Mouse (Mus musculus) kidney, postnatal 4 days (tissue): ENCODE results near the gene Rgl2.
A peak's percentile ranks its signal among the peaks of the same experiment; 100 is the strongest.

Source experiments
- DNase-seq, 2 experiments: peaks; one replicate each; pipeline ENCODE4 v3.0.0; 2021; ENCODE audit warnings: mixed read lengths in 2 of 2

Gene Rgl2

DNA sequence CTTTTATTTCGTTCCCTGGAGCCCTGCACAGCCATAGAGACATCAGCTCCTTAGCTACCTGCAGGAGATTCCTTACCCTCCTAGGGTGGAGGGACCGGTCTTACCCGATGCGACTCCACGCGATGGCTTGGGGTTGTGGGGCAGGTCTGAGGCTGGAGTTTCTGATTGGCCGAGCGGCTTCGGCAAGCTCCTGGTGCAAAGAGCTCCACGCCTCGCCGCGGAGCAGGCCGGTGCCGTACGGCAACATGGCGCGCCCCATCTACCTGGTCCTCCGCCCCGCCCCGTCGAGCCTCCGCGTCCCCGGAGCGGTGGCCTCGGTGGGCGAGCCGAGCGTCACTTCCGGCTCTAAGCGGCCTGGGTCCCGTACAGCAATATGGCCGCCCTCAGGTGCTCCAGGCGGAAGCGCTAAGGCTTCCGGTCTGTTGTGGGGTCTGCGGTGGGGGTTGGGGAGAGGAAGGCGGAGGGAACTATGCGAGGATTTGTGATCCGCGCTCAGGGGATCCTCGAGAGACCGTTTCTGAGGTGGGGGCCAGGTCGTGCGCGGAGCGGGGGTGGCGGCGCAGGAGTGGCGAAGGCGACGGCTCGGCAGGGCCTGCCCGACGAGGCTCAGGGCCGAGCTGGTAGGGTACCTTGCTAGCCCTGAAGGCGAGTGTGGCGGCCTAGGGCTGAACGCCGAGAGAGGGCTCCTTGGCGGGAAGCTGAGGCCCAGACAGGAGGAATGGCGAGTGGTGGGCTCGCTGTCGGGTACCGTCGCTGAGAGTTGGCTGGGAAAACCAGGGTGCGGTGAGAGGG lies 20.1 kb upstream of the Rgl2 start, which contains the start of gene Daxx:
Gene Daxx, plus strand, starts transcription at position 338 of the 792 bp plus-strand sequence.
- peak; percentile 99 to 100 for DNase-seq

DNA sequence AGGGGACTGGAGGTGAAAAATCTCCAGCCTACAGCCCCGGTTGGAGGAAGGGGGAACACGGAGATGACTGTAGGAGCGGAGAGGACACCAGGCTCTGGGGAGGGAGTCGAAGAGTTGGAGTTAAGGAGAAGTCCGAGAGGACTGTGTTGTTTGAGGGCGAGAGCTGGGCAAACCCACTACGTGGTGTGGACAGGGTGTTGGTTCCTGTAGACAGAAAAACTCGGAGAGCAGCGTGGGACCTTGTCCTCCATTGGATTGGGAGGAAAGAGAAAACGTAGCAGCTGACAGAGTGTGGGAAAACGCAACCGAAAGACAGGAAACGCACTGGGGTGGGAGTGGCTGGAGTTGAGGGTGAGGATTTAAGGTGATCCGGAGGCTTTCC lies 19.5 kb upstream of the Rgl2 start:
- peak; percentile 55 to 70 for DNase-seq

DNA sequence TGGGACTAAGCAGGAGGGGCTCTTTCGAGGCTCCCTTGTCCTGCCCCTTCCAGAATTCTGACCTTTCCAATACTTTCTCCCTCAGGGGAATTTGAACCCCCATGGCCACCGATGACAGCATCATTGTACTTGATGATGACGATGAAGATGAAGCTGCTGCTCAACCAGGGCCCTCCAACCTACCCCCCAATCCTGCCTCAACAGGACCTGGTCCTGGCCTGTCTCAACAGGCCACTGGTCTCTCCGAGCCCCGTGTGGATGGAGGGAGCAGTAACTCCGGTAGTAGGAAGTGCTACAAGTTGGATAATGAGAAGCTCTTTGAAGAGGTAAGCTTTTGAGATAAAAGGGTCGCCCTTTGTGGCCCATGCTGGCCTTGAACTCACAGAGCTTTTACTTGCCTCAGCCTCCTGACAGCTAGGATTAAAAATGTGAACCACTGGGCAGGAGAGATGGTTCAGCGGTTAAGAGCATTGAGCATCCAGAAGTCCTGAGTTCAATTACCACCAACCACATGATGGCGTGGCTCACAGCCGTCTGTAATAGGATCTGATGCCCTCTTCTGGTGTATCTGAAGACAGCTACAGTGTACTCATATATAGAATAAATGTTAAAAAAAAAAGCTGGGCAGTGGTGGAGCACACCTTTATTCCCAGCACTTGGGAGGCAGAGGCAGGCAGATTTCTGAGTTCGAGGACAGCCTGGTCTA lies 18.8 kb upstream of the Rgl2 start:
- no peak for DNase-seq

DNA sequence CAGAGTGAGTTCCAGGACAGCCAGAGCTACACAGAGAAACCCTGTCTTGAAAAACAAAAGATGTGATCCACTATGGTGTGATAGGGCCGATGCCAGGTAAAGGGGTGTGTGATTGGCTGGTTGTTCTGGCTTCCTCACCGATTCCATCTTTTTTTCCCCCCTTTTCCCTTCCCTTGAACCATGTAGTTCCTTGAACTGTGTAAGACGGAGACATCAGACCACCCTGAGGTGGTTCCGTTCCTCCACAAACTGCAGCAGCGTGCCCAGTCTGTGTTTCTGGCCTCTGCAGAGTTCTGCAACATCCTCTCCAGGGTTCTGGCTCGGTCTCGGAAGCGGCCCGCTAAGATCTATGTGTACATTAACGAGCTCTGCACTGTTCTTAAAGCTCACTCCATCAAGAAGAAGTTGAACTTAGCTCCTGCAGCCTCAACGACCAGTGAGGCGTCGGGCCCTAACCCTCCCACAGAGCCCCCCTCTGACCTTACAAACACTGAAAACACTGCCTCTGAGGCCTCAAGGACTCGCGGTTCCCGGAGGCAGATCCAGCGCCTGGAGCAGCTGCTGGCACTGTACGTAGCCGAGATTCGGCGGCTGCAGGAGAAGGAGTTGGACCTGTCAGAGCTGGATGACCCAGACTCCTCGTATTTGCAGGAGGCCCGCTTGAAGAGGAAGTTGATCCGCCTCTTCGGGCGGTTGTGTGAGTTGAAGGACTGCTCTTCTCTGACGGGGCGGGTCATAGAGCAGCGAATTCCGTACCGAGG lies 18.1 kb upstream of the Rgl2 start:
- no peak for DNase-seq

DNA sequence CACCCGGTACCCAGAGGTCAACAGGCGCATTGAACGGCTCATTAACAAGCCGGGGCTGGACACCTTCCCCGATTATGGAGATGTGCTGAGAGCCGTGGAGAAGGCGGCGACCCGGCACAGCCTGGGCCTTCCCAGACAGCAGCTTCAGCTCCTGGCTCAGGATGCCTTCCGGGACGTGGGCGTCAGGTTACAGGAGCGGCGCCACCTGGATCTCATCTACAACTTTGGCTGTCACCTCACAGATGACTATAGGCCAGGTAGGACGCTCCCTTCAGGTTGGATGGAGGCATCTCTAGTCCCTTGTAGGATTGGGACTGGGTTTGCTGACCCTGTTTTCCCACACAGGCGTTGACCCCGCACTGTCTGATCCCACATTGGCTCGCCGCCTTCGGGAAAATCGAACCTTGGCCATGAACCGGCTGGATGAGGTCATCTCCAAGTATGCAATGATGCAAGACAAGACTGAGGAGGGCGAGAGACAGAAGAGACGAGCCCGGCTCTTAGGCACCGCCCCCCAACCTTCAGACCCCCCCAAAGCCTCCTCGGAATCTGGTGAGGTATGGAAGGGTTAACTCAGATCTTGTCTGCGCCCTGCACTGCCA lies 17.4 kb upstream of the Rgl2 start:
- no peak for DNase-seq

GRCm38 (mm10) chr17:33913264-33913663 lies 16.1 kb upstream of the Rgl2 start:
- no peak for DNase-seq

GRCm38 (mm10) chr17:33913905-33914304 lies 15.4 kb upstream of the Rgl2 start:
- no peak for DNase-seq

DNA sequence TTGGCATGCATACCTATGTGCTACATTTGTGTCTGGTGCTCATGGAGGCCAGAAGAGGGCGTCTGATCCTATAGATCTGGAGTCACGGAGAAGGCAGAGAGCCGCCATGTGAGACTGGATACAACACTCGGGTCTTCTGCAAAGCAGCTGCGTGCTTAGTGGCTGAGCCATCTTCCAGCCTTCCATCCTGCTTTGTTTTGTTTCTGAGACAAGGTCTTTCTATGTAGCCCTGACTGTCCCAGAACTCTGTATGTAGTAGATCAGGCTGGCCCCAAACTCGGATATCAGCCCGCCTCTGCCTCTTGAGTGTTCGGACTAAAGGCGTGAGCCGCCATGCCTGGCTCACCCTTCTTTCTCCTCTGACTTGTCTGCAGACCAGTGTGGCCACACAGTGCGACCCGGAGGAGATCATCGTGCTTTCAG lies 14.4 kb upstream of the Rgl2 start:
- no peak for DNase-seq

DNA sequence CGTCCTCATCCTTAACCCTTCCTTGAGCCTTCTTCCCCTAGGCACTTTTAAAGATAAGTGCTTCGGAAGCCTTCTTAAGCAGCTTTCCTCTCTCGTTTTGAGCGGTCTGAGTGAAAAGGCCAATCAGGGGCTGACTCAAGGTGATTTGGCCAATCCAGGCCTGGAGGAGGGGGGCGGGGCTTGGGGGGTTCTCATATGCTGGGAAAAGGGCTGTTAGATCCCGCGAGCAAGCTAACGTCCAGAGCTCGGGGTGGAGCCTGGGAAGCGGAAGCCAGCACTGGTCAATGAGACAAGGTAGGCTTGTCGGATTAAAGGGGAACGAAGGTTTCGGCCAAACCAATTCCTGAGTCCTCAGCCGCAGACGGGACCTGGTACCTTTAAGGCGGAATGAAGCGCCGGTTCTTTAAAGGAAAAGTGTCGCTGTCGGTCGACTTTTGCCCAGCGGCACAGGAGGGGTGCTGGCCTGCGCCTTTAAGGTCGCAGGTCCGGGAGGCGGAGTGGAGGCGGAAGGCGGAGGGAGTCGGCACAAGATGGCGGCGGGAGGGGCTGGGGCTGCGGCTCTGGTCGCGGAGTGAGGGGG lies 13.6 kb upstream of the Rgl2 start, which contains the start of the genes Tapbp and Zbtb22:
Gene Tapbp, plus strand, starts transcription at position 229 of the 580 bp plus-strand sequence.
Gene Zbtb22, plus strand, starts transcription at position 234 of the 580 bp plus-strand sequence.
- peak; percentile 97 to 99 for DNase-seq

DNA sequence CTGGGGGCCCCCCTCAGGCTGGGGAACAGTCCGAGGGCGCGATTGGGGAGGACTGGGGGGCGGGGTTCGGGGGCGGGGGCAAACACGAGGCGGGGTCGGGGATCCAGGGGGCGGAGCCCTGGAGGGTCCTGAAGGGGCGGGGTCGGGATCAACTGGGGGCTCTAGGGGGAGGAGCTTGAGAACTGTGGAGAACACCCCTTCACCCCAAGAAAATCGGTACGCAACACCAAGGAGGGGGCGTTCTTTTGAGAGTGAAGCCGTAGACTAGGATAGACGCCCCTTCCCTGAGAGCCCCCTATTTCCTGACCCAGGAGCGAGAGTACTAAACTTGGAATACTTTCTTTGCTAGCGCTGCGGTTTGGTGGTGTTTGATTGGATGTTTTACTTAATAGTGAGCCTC lies 13.0 kb upstream of the Rgl2 start:
- DNase-seq: no peak

GRCm38 (mm10) chr17:33916847-33917655 lies 12.3 kb upstream of the Rgl2 start:
- DNase-seq: peak in 1 of 2 experiments; percentile 41

DNA sequence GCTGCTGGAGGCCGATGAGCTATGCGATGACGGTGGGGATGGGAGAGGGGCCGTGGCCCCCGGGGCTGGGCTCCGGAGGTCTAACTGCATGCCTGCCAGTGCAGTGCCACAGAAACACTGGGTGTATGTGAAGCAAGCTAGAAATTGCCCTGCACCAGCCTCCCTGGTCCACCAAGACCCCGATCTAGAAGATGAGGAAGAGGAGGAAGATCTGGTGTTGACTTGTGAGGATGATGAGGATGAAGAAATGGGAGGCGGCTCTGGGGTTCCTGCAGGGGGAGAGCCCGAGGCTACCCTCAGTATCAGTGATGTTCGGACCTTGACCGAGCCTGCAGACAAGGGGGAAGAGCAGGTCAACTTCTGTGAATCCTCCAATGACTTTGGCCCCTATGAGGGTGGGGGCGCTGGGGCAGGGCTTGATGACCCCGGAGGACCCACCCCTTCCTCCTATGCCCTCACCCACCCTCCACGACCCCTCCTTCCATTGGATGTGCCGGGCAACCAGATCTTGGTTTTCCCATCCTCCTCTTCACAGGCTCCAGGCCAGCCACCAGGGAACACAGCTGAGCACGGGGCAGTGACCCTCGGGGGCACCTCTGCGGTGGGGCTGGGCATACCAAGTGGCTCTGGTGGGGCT lies 11.6 kb upstream of the Rgl2 start:
- DNase-seq: no peak

DNA sequence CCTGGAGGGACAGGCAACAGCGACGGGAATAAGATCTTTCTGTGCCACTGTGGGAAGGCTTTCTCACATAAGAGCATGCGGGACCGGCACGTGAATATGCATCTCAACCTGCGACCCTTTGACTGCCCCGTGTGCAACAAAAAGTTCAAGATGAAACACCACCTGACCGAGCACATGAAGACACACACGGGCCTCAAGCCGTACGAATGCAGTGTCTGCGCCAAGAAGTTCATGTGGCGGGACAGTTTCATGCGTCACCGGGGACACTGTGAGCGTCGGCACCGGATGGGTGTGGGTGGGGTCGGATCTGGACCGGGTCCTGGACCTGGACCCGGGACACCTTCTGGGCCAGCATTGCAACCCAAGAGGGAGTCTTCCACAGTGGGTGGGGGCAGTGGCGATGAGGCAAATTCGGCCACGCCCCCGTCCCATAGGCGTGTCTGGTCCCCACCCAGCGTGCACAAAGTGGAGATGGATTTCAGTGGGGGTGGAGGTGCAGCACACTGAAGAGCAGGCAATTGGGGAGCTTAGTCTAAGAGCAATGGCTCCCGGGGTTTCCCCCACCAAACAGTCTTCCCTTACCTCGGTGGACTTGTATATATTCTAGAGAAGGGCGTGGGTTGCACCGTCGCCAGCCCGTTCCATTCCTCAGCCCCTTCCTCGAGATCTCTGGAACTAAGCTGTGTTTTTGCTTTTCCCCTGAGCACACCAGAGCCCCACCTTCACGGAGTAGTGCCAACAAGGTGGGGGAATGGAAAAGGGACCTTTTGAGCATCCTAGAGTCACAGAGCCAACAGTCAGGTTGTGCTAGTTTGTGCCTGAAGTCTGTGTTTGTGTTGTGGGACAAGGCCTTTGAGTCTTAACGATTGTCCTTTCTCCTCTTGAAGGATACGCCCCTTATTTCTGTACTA lies 10.8 kb upstream of the Rgl2 start:
- peak; percentile 30 to 37 for DNase-seq

DNA sequence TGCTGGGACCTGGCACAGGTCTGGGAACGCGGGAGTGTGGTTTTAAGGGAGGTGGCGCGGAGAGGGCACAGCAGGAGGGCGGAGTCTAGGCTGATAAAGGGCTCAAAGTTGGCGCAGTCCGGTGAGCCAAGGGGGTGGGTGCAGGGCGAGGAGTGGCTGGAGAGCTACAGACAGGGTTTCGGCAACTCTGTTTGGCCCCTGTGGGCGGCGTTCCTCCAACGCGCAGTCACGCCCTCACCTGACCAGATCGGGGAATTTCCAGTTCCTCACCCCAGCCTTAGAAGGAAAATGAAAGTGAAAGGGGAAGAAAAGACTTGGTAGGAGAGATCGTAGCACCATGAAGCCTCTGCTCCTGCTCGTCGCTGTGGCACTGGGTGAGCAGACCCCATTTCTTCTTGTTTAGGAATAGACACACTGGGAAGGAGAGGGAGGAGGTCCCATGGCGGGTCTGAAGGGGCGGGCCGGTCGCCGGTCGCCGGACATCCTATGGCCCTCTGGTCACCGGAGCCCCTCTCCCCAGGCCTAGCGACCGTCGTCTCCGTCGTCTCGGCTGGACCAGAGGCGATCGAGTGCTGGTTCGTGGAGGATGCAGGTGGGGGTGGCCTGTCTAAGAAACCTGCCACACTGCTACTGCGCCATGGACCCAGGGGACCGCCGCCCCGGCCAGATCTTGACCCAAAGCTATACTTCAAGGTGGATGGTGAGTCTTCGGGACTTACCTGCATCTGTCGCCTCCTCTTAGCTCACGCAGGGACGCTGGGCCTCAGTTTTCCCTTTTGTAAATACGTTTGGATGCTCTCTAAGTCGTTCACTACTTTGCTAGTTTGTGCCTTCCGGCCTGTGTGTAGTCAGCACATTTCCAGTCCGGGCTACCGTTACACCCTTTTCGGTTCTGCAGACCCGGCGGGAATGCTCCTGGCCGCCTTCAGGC lies 9.7 kb upstream of the Rgl2 start:
- peak; percentile 81 to 89 for DNase-seq

- DNase-seq: peak; percentile 91 to 93
Observed at GRCm38 (mm10) chr17:33920282-33921097, 8.9 kb upstream of the Rgl2 start.

DNA sequence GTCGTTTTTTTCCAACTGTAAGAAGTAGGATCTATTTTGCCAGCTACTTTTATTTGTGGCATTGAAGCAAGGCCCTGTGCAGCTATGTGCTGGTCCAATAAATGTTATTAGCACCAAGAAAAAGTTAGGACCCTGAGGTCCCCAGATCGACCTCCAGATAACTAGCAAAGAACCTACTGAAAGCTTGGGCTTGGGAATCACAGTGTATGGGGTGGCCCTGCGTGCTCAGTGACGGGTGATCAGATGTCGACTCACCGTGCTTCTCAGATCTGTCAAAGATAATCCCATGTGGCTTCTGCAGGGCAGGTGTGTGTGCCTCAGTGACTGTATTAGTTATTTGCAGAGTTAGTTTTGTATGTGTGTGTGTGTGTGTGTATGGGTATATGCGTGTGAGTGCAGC lies 8.0 kb upstream of the Rgl2 start:
- no peak for DNase-seq

GRCm38 (mm10) chr17:33924577-33925283 lies 4.6 kb upstream of the Rgl2 start:
- DNase-seq: peak; percentile 77 to 78
